Mouse (Mus musculus) myocyte (in vitro differentiated cells): Measurements from ENCODE around the gene Soat1.

Source experiments
- CEBPB ChIP-seq: IDR thresholded peaks from 2 replicates; pipeline ENCODE4 v1.6.1; 2011; ENCODE audit warnings: mild to moderate bottlenecking, moderate library complexity; ENCODE audit not compliant: poor library complexity, insufficient read depth, severe bottlenecking
- E2F4 ChIP-seq: IDR thresholded peaks from one replicate; pipeline ENCODE4 v1.6.1; 2011; ENCODE audit warnings: mild to moderate bottlenecking, control low read depth, moderate library complexity; ENCODE audit not compliant: insufficient read depth
- MAX ChIP-seq: IDR thresholded peaks from one replicate; pipeline ENCODE4 v1.6.1; 2011; ENCODE audit warnings: low read depth, mild to moderate bottlenecking, control low read depth
- MYOD1 ChIP-seq, 3 experiments: IDR thresholded peaks; one replicate each; pipeline ENCODE4 v1.6.1; 2011; ENCODE audit warnings: control low read depth in 2 of 3, low read depth in 2 of 3, mild to moderate bottlenecking in 2 of 3, moderate library complexity in 1 of 3; ENCODE audit not compliant: insufficient read length in 2 of 3, control insufficient read depth in 1 of 3
- MYOG ChIP-seq, 3 experiments: IDR thresholded peaks; one replicate each; pipeline ENCODE4 v1.6.1; 2011; ENCODE audit warnings: control low read depth in 2 of 3, low read depth in 2 of 3, mild to moderate bottlenecking in 2 of 3; ENCODE audit not compliant: insufficient read length in 2 of 3, control insufficient read depth in 1 of 3, insufficient read depth in 1 of 3
- POLR2A ChIP-seq: IDR thresholded peaks from one replicate; pipeline ENCODE4 v1.6.1; 2011; ENCODE audit warnings: low read depth, mild to moderate bottlenecking, control low read depth, moderate library complexity; ENCODE audit not compliant: insufficient read length
- POLR2AphosphoS2 ChIP-seq: IDR thresholded peaks from one replicate; pipeline ENCODE4 v1.6.1; 2011; ENCODE audit warnings: low read depth, control low read depth; ENCODE audit not compliant: insufficient read length
- SRF ChIP-seq: IDR thresholded peaks from one replicate; pipeline ENCODE4 v1.6.1; 2011; ENCODE audit warnings: low read depth; ENCODE audit not compliant: control insufficient read depth, insufficient read length
- TCF12 ChIP-seq: IDR thresholded peaks from one replicate; pipeline ENCODE4 v1.6.1; 2011; ENCODE audit warnings: mild to moderate bottlenecking, control low read depth; ENCODE audit not compliant: poor library complexity, insufficient read depth, severe bottlenecking
- TCF3 ChIP-seq: IDR thresholded peaks from one replicate; pipeline ENCODE4 v1.6.1; 2011; ENCODE audit warnings: low read depth, control low read depth; ENCODE audit not compliant: insufficient read length
- USF1 ChIP-seq: IDR thresholded peaks from one replicate; pipeline ENCODE4 v1.6.1; 2011; ENCODE audit warnings: low read depth, mild to moderate bottlenecking, control low read depth, moderate library complexity

DNA sequence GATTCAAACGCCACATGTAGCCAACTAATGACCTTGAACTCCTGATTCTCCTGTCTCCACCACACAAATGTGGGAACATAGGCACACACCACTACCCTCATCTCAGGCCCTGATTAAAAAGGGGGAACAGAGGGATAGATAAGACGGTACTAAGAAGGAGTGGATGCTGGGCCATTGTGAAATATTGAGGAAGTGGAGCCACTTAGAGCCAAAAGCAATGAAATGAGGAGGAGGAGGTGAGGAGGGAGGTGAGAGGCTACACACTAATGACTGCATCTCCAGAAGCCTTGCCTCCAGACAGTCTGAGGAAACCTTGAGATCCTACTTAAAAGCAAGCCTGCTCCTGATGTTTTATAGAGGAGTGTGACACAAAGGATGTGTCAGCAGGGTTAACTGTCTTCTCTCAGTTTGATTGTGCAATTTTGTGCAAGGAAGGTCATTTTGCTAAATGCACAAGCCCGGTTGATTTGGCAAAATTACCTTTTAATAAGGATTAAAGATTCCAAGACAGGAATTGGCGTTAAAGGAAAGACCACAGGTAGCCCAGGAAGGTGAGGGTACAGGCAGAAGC lies 17.2 kb upstream of the Soat1 start:
- TF ChIP-seq MYOG (IDR thresholded peaks at IDR 0.05; ENCODE audit: control insufficient read depth in 1 of 3, insufficient read depth in 1 of 3, insufficient read length in 2 of 3, low read depth in 2 of 3) (no peak), POLR2A (no peak), CEBPB (no peak), MYOD1 (IDR thresholded peaks at IDR 0.05; ENCODE audit: control insufficient read depth in 1 of 3, insufficient read length in 2 of 3, low read depth in 2 of 3) (no peak), E2F4 (no peak), TCF3 (no peak), TCF12 (no peak), USF1 (no peak), MAX (no peak), POLR2AphosphoS2 (no peak), SRF (no peak)
